Mouse (Mus musculus) forebrain, embryonic 16.5 days (tissue): ENCODE data around the gene Hdgfl2. TPM values are rescaled to one million over a fixed set of nuclear protein-coding genes. Genes with fewer than 3 reads are reported as not detected.
A peak's percentile ranks its signal among the peaks of the same experiment; 100 is the strongest.
"Not testable (repeated sequence)": the region's sequence is repeated elsewhere in the genome, so short reads cannot be mapped to it uniquely, and the experiment has no call there.

Experiments used
- ATAC-seq: fragments of 200-750 bp; cut with Nextera tagmentation; 2 replicates; pipeline ENCODE4 v1.8.0; 2017; ENCODE audit warnings: mild to moderate bottlenecking, moderate library complexity
- H3K27ac ChIP-seq: fragments of 300-500 bp; sonication (generic); 2 replicates; pipeline ENCODE4 v1.5.1; 2014; ENCODE audit warnings: low read length, control low read depth
- H3K27me3 ChIP-seq: fragments of 300-500 bp; sonication (generic); replicated peaks from 2 replicates; pipeline ENCODE4 v1.6.1; 2014; ENCODE audit warnings: low read length; ENCODE audit not compliant: control insufficient read depth, insufficient read depth
- H3K36me3 ChIP-seq: fragments of 300-500 bp; sonication (generic); 2 replicates; pipeline ENCODE4 v1.6.1; 2014; ENCODE audit not compliant: control insufficient read depth, insufficient read depth
- H3K4me1 ChIP-seq: fragments of 300-500 bp; sonication (generic); replicated peaks from 2 replicates; pipeline ENCODE4 v1.6.1; 2014; ENCODE audit warnings: low read length; ENCODE audit not compliant: control insufficient read depth, insufficient read depth
- H3K4me2 ChIP-seq: fragments of 300-500 bp; sonication (generic); 2 replicates; pipeline ENCODE4 v1.6.1; 2014; ENCODE audit warnings: mild to moderate bottlenecking, low read length, control low read depth
- H3K4me3 ChIP-seq: fragments of 300-500 bp; sonication (generic); replicated peaks from 2 replicates; pipeline ENCODE4 v1.5.1; 2014; ENCODE audit warnings: mild to moderate bottlenecking, low read length, control low read depth
- H3K9ac ChIP-seq: fragments of 300-500 bp; sonication (generic); replicated peaks from 2 replicates; pipeline ENCODE4 v1.6.1; 2014; ENCODE audit warnings: low read depth, low read length, control low read depth
- H3K9me3 ChIP-seq: fragments of 300-500 bp; sonication (generic); 2 replicates; pipeline ENCODE4 v1.6.1; 2016; ENCODE audit warnings: low read length; ENCODE audit not compliant: control insufficient read depth
- WGBS: fragments of 180-500 bp; shearing (Covaris S2); extraction: QIAGEN DNeasy Blood & Tissue Kit; methylation state at CpG from one replicate; pipeline ENCODE4 v1.1.7; 2014; 5-methylcytosine and 5-hydroxymethylcytosine counted together
- polyA plus RNA-seq: library from polyadenylated mRNA; unstranded; fragments of >200 nt; fragmentation: Nextera tagmentation; extraction: Ambion mirVana; gene quantifications from 2 replicates; pipeline ENCODE4 v1.2.1, GENCODE M21; 2015

Gene Hdgfl2
- polyA plus RNA-seq, 1 experiment from 2014 or later: 158 TPM

DNA sequence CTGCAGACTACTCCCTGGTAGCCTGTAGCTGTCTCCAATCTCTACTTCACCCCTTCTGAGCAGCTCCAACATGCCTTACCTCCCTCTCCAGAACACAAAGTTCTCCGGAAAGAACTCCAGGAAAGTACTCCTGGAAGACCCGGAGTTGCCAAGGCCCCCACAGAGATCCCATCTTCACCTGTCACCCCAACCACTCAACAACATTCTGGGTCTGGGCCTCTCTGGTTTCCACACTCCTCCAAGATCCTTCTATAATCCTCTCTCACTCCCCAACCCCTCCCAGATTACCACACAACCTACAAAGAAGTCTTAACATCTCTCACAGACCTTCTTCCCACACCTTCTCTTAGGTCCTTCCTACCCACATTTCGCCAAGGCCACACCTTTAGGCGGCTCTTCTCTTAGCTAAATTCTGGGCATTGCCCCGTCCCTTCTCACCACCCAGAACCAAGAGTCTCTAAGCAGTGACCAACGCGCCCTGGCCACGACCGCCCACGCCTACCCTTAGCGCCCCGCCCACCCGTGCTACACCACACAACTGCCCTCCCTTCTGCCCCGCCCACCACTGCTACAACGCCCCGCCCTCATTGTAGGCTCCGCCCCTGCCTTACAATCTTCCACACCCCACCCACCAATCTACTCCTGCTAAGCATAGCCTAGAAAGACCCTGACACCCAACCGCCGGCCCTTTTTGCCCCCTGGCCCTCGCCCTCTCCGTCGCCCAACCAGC is 5.2 kb upstream of the Hdgfl2 start:
- Histone ChIP-seq H3K27me3 (no peaks in the 10 kb centered on the region), H3K9me3 (no peaks in the 10 kb centered on the region), H3K4me1 (peaks cover 15% of the 10 kb centered on the region), H3K36me3 (peaks cover 21% of the 10 kb centered on the region), H3K4me3 (peak overlapping the region; percentile 90), H3K27ac (peak overlapping the region; percentile 93), H3K9ac (peak overlapping the region; percentile 89), H3K4me2 (peak overlapping the region; percentile 83)
- 8% methylated on average over 22 of the region's 22 CpGs for WGBS
- ATAC-seq: peak; percentile 1

DNA sequence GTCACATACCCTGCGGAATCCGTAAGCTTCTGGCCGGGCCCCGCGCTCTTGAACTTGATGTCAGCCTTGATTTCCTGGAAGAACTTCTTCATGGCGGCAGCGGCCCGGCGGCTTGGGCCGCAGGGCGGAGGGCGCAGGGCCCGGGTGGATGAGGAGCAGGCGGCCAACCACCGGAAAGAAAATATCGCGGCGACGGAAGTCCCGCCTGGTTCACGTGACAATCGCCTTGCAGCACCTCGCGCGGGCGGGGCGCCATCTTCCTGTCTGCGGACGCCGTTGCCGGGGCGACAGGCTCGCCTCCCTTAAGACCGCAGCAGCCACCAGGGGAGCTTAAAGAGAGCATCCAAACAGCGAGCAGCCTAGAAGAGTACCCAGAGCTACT is 4.6 kb upstream of the Hdgfl2 start, which contains the start of gene Ubxn6:
Gene Ubxn6, minus strand, starts transcription at position 202 of the 382 bp plus-strand sequence.
- peak within 1 kb of the TSS; percentile 90 for H3K4me3 ChIP-seq
- WGBS: 1% methylated on average over 35 of the region's 35 CpGs
- H3K4me1 ChIP-seq: peaks cover 15% of the 10 kb centered on the region
- H3K4me2 ChIP-seq: peak within 1 kb of the TSS; percentile 83
- H3K9me3 ChIP-seq: no peaks in the 10 kb centered on the region
- peak within 1 kb of the TSS; percentile 89 for H3K9ac ChIP-seq
- peak within 1 kb of the TSS; percentile 93 for H3K27ac ChIP-seq
- H3K36me3 ChIP-seq: peaks cover 16% of the 10 kb centered on the region
- peak; percentile 61 for ATAC-seq
- no peaks in the 10 kb centered on the region for H3K27me3 ChIP-seq

DNA sequence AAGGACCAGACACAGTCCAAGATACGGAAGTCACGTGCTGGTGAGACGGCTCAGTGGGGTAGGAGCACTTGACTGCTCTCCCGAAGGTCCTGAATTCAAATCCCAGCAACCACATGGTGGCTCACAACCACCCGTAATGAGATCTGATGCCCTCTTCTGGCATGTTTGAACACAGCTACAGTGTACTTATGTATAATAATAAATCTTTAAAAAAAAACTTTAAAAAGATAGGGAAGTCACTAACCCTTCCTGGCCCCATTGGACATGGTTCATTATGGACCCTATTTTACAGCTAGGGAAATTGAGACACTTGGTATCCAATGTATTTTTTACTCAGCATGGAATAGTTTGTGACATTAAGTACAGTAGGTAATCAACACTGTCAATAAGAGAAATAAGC is 1.9 kb upstream of the Hdgfl2 start:
- Histone ChIP-seq H3K36me3 (no peaks in the 10 kb centered on the region), H3K9ac (no peak overlapping the region), H3K9me3 (no peaks in the 10 kb centered on the region), H3K27ac (no peak overlapping the region), H3K27me3 (no peaks in the 10 kb centered on the region), H3K4me2 (no peak overlapping the region), H3K4me3 (no peak overlapping the region), H3K4me1 (peaks cover 40% of the 10 kb centered on the region)
- no peak for ATAC-seq
- 96% methylated on average over 5 of the region's 5 CpGs for WGBS

DNA sequence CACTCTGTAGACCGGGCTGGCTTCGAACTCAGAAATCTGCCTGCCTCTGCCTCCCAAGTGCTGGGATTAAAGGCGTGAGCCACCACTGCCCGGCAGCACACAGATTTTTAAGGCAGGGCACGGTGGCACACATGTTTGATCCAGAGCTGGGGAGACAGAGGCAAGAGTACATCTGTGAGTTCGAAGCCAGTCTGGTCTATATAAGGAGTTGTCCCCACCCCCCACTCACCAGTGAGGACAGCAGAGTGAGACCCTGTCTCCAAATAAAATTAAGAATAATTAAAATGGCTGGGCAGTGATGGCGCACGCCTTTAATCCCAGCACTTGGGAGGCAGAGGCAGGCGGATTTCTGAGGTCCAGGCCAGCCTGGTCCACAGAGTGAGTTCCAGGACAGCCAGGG is 1.1 kb upstream of the Hdgfl2 start:
- peak overlapping the region; percentile 46; the same call in 1 of the 2 replicates for H3K4me2 ChIP-seq
- peak overlapping the region; percentile 66 for H3K4me3 ChIP-seq
- not testable (repeated sequence) for H3K27ac ChIP-seq, H3K9ac ChIP-seq, ATAC-seq, H3K36me3 ChIP-seq, H3K27me3 ChIP-seq, H3K9me3 ChIP-seq
- WGBS: 67% methylated on average over 9 of the region's 9 CpGs
- peaks cover 40% of the 10 kb centered on the region for H3K4me1 ChIP-seq

DNA sequence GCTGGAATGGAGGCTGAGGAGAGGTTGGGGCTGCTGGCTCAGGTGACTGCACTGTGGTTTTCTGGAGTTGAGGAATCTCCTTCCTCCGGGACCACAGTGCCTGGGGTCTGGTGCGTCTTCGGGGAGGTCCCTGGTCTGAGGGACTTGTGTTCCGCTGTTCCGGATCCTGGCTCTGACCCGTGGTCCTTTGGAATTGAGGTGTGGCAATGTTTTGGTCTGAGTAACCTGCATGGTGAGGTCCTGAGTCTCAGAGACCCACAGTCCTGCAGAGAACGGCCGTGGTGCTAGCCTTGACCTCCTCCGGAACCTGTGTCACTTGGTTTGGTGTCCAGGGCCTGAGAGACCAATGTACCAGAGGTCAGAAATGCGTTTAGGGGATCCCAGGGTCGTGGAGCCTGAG is 487 bp downstream of the Hdgfl2 start:
- 2% methylated on average over 11 of the region's 11 CpGs for WGBS
- H3K4me2 ChIP-seq: peak overlapping the region; percentile 82
- no peaks in the 10 kb centered on the region; the same call in 1 of the 2 replicates for H3K36me3 ChIP-seq
- peak overlapping the region; percentile 66 for H3K4me3 ChIP-seq
- peak overlapping the region; percentile 72 for H3K9ac ChIP-seq
- H3K27me3 ChIP-seq: no peaks in the 10 kb centered on the region
- ATAC-seq: no peak
- no peaks in the 10 kb centered on the region for H3K9me3 ChIP-seq
- peaks cover 33% of the 10 kb centered on the region for H3K4me1 ChIP-seq
- H3K27ac ChIP-seq: no peak overlapping the region

DNA sequence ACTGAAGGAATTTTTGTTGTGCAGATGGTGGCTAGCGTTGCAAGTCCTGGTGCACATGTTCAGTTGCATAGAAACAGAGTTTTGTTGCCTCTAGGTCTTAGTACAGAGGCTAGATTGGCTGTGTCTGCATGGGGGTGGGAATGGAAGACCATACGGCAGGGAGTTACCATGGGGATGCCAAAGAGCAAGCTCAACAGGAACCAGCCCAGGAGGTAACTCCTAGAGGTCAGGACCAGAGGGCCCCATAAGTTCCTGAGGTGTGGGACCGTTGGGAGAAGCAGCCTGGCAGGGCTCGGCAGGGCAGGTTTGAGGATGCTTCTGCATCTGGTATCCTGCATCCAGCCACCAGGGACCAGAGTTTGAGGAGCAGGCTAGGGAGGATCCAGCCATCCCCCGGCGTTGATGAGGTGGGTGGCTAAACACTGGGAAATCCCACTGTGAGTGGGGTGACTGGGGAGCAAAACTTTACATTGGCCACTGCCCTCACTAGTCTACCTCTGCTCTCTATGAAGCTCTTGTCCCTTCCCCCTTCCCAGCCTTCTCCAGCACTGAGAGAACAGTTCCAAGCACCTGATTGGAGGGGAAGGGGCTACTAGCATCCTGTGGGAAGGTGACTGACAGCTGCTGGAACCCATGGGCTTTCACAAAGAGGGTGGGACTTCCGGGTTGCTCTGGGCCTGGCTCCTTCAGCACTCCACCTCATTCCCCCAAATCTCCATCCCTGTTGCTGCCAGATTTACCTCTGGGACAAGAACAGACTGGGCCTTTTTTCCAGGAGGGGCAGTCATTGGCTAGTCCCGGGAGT is 1.5 kb downstream of the Hdgfl2 start:
- peak; percentile 65 for ATAC-seq

DNA sequence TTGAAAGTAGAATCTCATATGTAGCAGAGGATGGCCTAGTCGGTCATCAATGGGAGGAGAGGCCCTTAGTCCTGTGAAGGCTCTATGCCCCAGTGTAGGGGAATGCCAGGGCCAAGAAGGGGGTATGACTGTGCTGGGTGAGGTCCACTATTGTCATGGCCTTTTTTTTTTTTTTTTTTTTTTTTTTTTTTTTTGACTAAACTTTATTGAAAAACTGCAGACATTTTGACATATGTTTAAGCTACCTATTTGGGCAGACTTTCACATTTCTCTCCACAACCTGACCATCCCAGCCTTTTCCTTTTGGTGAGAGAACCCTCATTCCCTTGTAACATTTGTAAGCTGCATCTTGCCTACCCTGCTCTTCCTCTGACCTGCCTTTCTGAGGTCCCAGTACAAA is 12.9 kb downstream of the Hdgfl2 start:
- no peak overlapping the region for H3K4me2 ChIP-seq
- no peaks in the 10 kb centered on the region for H3K27me3 ChIP-seq
- ATAC-seq: no peak
- H3K27ac ChIP-seq: no peak overlapping the region
- WGBS: 80% methylated on average over 1 of the region's 1 CpGs
- H3K9me3 ChIP-seq: no peaks in the 10 kb centered on the region
- no peak overlapping the region for H3K4me3 ChIP-seq
- peaks cover 15% of the 10 kb centered on the region; the same call in 1 of the 2 replicates for H3K36me3 ChIP-seq
- no peaks in the 10 kb centered on the region for H3K4me1 ChIP-seq
- no peak overlapping the region for H3K9ac ChIP-seq

More for the DNA sequence above, 1.5 kb downstream of the Hdgfl2 start:
- Histone ChIP-seq H3K36me3 (no peaks in the 10 kb centered on the region; the same call in 1 of the 2 replicates), H3K4me3 (peak overlapping the region; percentile 66), H3K27me3 (no peaks in the 10 kb centered on the region), H3K4me2 (peak overlapping the region; percentile 82), H3K9me3 (no peaks in the 10 kb centered on the region), H3K9ac (peak overlapping the region; percentile 72), H3K4me1 (peaks cover 28% of the 10 kb centered on the region), H3K27ac (peak overlapping the region; percentile 41; the same call in 1 of the 2 replicates)
- WGBS: 4% methylated on average over 8 of the region's 8 CpGs

DNA sequence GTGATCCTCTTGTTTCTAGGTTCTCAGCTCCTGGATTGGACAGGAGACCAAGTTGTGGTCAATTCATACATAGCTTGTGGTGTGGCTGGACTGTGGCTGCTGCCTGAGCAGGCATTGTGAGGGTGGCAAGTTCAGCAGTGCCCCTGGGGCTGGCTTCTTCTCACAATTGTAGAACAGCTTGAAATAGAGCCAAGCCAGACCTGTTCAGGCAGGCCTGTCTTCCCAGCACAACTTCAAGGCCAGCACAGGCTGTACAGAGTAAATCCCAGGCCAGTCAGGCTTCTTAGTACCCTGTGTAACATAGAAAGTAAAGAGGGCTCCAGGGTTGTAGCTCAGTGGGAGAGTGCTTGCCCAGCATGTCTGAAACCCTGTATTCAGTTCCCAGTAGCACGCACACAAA is 13.4 kb downstream of the Hdgfl2 start:
- Histone ChIP-seq H3K36me3 (peaks cover 19% of the 10 kb centered on the region; the same call in 1 of the 2 replicates), H3K4me2 (no peak overlapping the region)

DNA sequence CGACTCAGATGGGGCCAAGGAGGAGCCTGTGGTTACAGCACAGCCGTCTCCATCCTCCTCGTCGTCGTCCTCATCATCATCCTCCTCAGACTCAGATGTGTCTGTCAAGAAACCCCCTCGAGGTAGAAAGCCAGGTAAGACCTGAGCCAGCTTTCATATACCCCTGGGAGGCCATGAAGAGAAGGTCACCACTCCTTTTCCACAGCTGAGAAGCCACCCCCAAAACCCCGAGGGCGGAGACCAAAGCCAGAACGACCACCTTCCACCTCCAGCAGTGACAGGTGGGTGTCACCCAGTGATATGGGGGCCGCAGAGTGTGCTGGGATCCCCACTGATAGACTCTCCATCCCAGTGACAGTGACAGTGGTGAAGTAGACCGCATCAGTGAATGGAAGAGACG is 17.4 kb downstream of the Hdgfl2 start:
- no peak overlapping the region for H3K9ac ChIP-seq
- no peak overlapping the region for H3K27ac ChIP-seq
- no peak for ATAC-seq
- H3K36me3 ChIP-seq: peaks cover 40% of the 10 kb centered on the region
- H3K4me2 ChIP-seq: no peak overlapping the region
- no peaks in the 10 kb centered on the region for H3K4me1 ChIP-seq
- no peak overlapping the region for H3K4me3 ChIP-seq
- WGBS: 90% methylated on average over 12 of the region's 12 CpGs
- H3K9me3 ChIP-seq: no peaks in the 10 kb centered on the region
- no peaks in the 10 kb centered on the region for H3K27me3 ChIP-seq

More for the DNA sequence above, 13.4 kb downstream of the Hdgfl2 start:
- Histone ChIP-seq H3K9ac (no peak overlapping the region), H3K4me1 (no peaks in the 10 kb centered on the region), H3K27ac (no peak overlapping the region), H3K27me3 (no peaks in the 10 kb centered on the region), H3K9me3 (no peaks in the 10 kb centered on the region), H3K4me3 (no peak overlapping the region)
- ATAC-seq: no peak
- 96% methylated on average over 1 of the region's 1 CpGs for WGBS
